Mouse (Mus musculus): ENCODE data around the gene Gstp2.
"Not testable (repeated sequence)": the region's sequence is repeated elsewhere in the genome, so short reads cannot be mapped to it uniquely, and the experiment has no call there.

Gstp2 gene

GRCm38 (mm10) chr19:4070756-4071155, 24.9 kb upstream of the Gstp2 start:
- no peak for DNase-seq (ENCODE audit: extremely low spot score, low spot score)

GRCm38 (mm10) chr19:4070311-4070710, 24.5 kb upstream of the Gstp2 start:
- no peak for DNase-seq (ENCODE audit: extremely low spot score, low spot score)

GRCm38 (mm10) chr19:4068717-4069410, 23.0 kb upstream of the Gstp2 start:
- no peak for DNase-seq (ENCODE audit: extremely low spot score, low spot score)

GRCm38 (mm10) chr19:4068242-4068641, 22.4 kb upstream of the Gstp2 start:
- DNase-seq (ENCODE audit: extremely low spot score, low spot score), result not testable (repeated sequence)

GRCm38 (mm10) chr19:4066877-4067276, 21.1 kb upstream of the Gstp2 start:
- DNase-seq (ENCODE audit: extremely low spot score, low spot score), result no peak

- no peak for DNase-seq (ENCODE audit: extremely low spot score, low spot score)
Observed at GRCm38 (mm10) chr19:4066280-4066679, 20.5 kb upstream of the Gstp2 start.

GRCm38 (mm10) chr19:4064501-4064900, 18.7 kb upstream of the Gstp2 start:
- DNase-seq (ENCODE audit: extremely low spot score, low spot score), result not testable (repeated sequence)

GRCm38 (mm10) chr19:4063357-4063756, 17.5 kb upstream of the Gstp2 start:
- DNase-seq (ENCODE audit: extremely low spot score, low spot score), result not testable (repeated sequence)

- DNase-seq (ENCODE audit: extremely low spot score, low spot score), result no peak
Observed at GRCm38 (mm10) chr19:4060899-4061465, 15.2 kb upstream of the Gstp2 start.

- DNase-seq (ENCODE audit: extremely low spot score, low spot score), result not testable (repeated sequence)
Observed at GRCm38 (mm10) chr19:4060044-4060898, 14.4 kb upstream of the Gstp2 start.

GRCm38 (mm10) chr19:4059069-4059740, 13.4 kb upstream of the Gstp2 start, which contains the start of gene Gstp3:
TSS of gene Gstp3 (minus strand) at chr19:4059569.
- no peak for DNase-seq (ENCODE audit: extremely low spot score, low spot score)

- no peak for DNase-seq (ENCODE audit: extremely low spot score, low spot score)
Observed at GRCm38 (mm10) chr19:4058581-4058980, 12.8 kb upstream of the Gstp2 start.

GRCm38 (mm10) chr19:4057962-4058361, 12.1 kb upstream of the Gstp2 start:
- no peak for DNase-seq (ENCODE audit: extremely low spot score, low spot score)

GRCm38 (mm10) chr19:4057389-4057788, 11.6 kb upstream of the Gstp2 start:
- DNase-seq (ENCODE audit: extremely low spot score, low spot score), result no peak

- no peak for DNase-seq (ENCODE audit: extremely low spot score, low spot score)
Observed at GRCm38 (mm10) chr19:4056727-4057126, 10.9 kb upstream of the Gstp2 start.

- DNase-seq (ENCODE audit: extremely low spot score, low spot score), result no peak
Observed at GRCm38 (mm10) chr19:4055947-4056693, 10.3 kb upstream of the Gstp2 start.

- DNase-seq (ENCODE audit: extremely low spot score, low spot score), result no peak
Observed at GRCm38 (mm10) chr19:4055216-4055946, 9.6 kb upstream of the Gstp2 start.

GRCm38 (mm10) chr19:4054613-4055012, 8.8 kb upstream of the Gstp2 start:
- DNase-seq (ENCODE audit: extremely low spot score, low spot score), result no peak

- DNase-seq (ENCODE audit: extremely low spot score, low spot score), result no peak
Observed at GRCm38 (mm10) chr19:4052516-4053030, 6.8 kb upstream of the Gstp2 start.
